Mouse (Mus musculus) kidney, adult 2 months (tissue): Measurements from ENCODE around the gene Amfr.
"Not testable (repeated sequence)": the region's sequence is repeated elsewhere in the genome, so short reads cannot be mapped to it uniquely, and the experiment has no call there.

Experiments used
- CTCF ChIP-seq: fragments of 200-500 bp; conservative IDR thresholded peaks from 2 replicates; pipeline ENCODE4 v1.5.1; 2011; ENCODE audit warnings: low read depth, mild to moderate bottlenecking, control low read depth, low read length, moderate library complexity, mixed read lengths; ENCODE audit not compliant: insufficient read depth, insufficient read length
- POLR2A ChIP-seq: fragments of 200-500 bp; IDR thresholded peaks from one replicate; pipeline ENCODE4 v1.6.1; 2011; ENCODE audit warnings: low read depth, low read length, control low read depth

- not testable (repeated sequence) for TF ChIP-seq CTCF, POLR2A
These were observed 23.9 kb upstream of the Amfr start for GRCm38 (mm10) chr8:94036541-94036940.
